Mouse (Mus musculus) heart, adult 2 months (tissue): ENCODE data around the gene Rps6kb1.

Experiments
- CTCF ChIP-seq: fragments of 200-600 bp; IDR thresholded peaks from 2 replicates; pipeline ENCODE4 v1.8.1; 2022; ENCODE audit warnings: antibody characterized with exemption, mild to moderate bottlenecking, moderate library complexity
- EP300 ChIP-seq: fragments of 200-500 bp; IDR thresholded peaks from 2 replicates; pipeline ENCODE4 v1.6.1; 2011; ENCODE audit warnings: low read depth, low read length, control low read depth; ENCODE audit not compliant: insufficient read depth
- POLR2A ChIP-seq: fragments of 200-500 bp; IDR thresholded peaks from 2 replicates; pipeline ENCODE4 v1.6.1; 2011; ENCODE audit warnings: mild to moderate bottlenecking, low read depth, low read length, control low read depth; ENCODE audit not compliant: insufficient read depth

DNA sequence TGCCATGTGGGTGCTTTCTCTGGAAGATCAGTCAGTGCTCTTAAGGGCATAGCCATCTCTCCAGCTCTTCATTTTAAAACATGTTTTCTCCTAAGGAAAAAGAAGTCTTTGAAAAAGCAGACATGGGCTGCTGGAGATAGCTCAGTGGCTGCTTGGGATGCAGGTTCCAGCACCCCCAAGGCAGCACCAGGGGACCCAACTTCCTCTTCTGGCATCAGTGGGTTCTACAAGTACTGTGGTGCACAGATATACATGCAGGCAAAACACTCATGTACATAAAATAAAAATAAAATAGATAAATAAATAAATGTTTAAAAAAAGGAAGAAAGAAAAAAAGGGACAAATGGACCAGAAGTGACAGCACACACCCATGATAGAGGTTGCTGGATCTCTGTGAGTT lies 82.0 kb downstream of the Rps6kb1 start:
- TF ChIP-seq POLR2A = no peak
- no peak for TF ChIP-seq CTCF
- TF ChIP-seq EP300 = no peak
